Mouse (Mus musculus) hindbrain, postnatal 0 days (tissue): ENCODE results near the gene Birc2. TPM values are rescaled to one million over a fixed set of nuclear protein-coding genes. Genes with fewer than 3 reads are reported as not detected.

Experiments used
- ATAC-seq: fragments of 200-750 bp; cut with Nextera tagmentation; 2 replicates; pipeline ENCODE4 v1.8.0; 2017; ENCODE audit warnings: mild to moderate bottlenecking, moderate TSS enrichment, moderate library complexity
- DNase-seq: peaks from one replicate; pipeline ENCODE4 v3.0.0-alpha.2; 2015; ENCODE audit warnings: low spot score
- H3K27ac ChIP-seq: fragments of 300-500 bp; sonication (generic); 2 replicates; pipeline ENCODE4 v1.5.1; 2014; ENCODE audit warnings: mild to moderate bottlenecking
- H3K27me3 ChIP-seq: fragments of 300-500 bp; sonication (generic); 2 replicates; pipeline ENCODE4 v1.6.1; 2014; ENCODE audit warnings: low read length, mixed read lengths; ENCODE audit not compliant: insufficient read depth
- H3K36me3 ChIP-seq: fragments of 300-500 bp; sonication (generic); 2 replicates; pipeline ENCODE4 v1.6.1; 2014; ENCODE audit warnings: low read length, mixed read lengths; ENCODE audit not compliant: insufficient read depth
- H3K4me1 ChIP-seq: fragments of 300-500 bp; sonication (generic); 2 replicates; pipeline ENCODE4 v1.6.1; 2014; ENCODE audit warnings: antibody characterized with exemption, low read length, mixed read lengths; ENCODE audit not compliant: insufficient read depth
- H3K4me2 ChIP-seq: fragments of 300-500 bp; sonication (generic); 2 replicates; pipeline ENCODE4 v1.6.1; 2014; ENCODE audit warnings: low read depth, mild to moderate bottlenecking, low read length, moderate library complexity, mixed read lengths
- H3K4me3 ChIP-seq: fragments of 300-500 bp; sonication (generic); 2 replicates; pipeline ENCODE4 v1.5.1; 2014; ENCODE audit warnings: low read length
- H3K9ac ChIP-seq: fragments of 300-500 bp; sonication (generic); replicated peaks from 2 replicates; pipeline ENCODE4 v1.6.1; 2014; ENCODE audit warnings: mild to moderate bottlenecking, low read length, moderate library complexity, mixed read lengths
- H3K9me3 ChIP-seq: fragments of 300-500 bp; sonication (generic); 2 replicates; pipeline ENCODE4 v1.6.1; 2016; ENCODE audit warnings: low read length, mixed read lengths
- CTCF ChIP-seq: IDR thresholded peaks from 2 replicates; pipeline ENCODE4 v1.5.1; 2016; ENCODE audit warnings: antibody characterized with exemption, control low read depth, low read depth
- WGBS: fragments of 180-500 bp; shearing (Covaris S2); extraction: QIAGEN DNeasy Blood & Tissue Kit; methylation state at CpG from one replicate; pipeline ENCODE4 v1.1.7; 2014; 5-methylcytosine and 5-hydroxymethylcytosine counted together
- polyA plus RNA-seq: library from polyadenylated mRNA; unstranded; fragments of >200 nt; fragmentation: Nextera tagmentation; extraction: Ambion mirVana; gene quantifications from 2 replicates; pipeline ENCODE4 v1.2.1, GENCODE M21; 2015
- total RNA-seq: library from RNA; depleted of rRNA; stranded (reverse); fragments of >200 nt; gene quantifications from 2 replicates; pipeline ENCODE4 v1.2.3, GENCODE M21; 2014

Birc2 gene
- total and polyA plus RNA-seq, 2 experiments from 2014 or later, result 29.5 to 33.7 TPM

DNA sequence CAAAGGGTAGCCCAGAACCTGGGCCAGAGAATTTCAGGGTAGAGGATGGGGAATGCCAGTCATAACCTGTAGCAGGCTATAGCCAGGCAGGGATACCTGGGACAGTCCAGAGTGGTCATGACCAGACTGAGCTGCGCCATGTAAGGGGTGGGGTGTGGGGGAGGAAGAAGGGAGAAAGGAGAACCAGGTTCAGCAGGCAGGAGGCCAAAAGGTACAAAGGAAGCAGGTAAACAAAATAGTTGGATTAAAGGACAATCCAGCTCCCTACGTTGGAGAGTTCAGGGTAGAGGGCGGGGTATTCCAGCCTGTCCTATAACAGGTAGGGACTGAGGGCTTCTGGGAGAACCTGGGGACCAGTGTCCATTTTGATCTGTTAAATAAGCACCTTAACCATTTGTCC, 38.3 kb downstream of the Birc2 start:
- WGBS, result 98% methylated on average over 3 of the region's 3 CpGs
- Histone ChIP-seq H3K36me3 (no peaks in the 10 kb centered on the region), H3K27ac (no peak overlapping the region), H3K27me3 (no peaks in the 10 kb centered on the region), H3K9ac (no peak overlapping the region), H3K4me3 (no peak overlapping the region), H3K9me3 (no peaks in the 10 kb centered on the region), H3K4me1 (no peaks in the 10 kb centered on the region; the same call in 1 of the 2 replicates), H3K4me2 (no peak overlapping the region)
- TF ChIP-seq CTCF, result no peak
- no peak for DNase-seq
- no peak for ATAC-seq

DNA sequence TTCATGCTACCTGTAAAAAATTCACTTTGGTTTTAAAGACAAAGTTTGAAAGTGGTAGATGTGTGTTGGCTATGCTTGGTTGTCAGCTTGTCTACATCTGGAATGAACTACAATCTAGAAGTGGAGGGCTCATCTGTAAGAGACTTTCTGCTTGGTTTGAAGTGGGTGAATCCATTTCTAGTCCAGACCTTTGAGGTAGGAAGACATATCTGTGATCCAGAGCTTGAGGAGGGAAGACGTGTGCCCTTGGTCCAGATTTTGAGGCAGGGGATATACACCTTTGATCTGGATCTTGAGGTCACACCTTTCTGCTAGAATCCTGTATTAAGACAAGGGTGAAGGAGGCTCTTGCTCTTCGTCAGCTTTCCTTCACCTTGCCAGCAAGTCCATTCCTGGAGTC, 39.3 kb downstream of the Birc2 start:
- Histone ChIP-seq H3K9ac (no peak overlapping the region), H3K4me3 (no peak overlapping the region), H3K27me3 (no peaks in the 10 kb centered on the region), H3K9me3 (no peaks in the 10 kb centered on the region), H3K4me2 (no peak overlapping the region), H3K4me1 (no peaks in the 10 kb centered on the region; the same call in 1 of the 2 replicates), H3K27ac (no peak overlapping the region), H3K36me3 (no peaks in the 10 kb centered on the region)
- ATAC-seq, result no peak
- 89% methylated on average over 2 of the region's 2 CpGs for WGBS
- no peak for TF ChIP-seq CTCF
- DNase-seq, result no peak

DNA sequence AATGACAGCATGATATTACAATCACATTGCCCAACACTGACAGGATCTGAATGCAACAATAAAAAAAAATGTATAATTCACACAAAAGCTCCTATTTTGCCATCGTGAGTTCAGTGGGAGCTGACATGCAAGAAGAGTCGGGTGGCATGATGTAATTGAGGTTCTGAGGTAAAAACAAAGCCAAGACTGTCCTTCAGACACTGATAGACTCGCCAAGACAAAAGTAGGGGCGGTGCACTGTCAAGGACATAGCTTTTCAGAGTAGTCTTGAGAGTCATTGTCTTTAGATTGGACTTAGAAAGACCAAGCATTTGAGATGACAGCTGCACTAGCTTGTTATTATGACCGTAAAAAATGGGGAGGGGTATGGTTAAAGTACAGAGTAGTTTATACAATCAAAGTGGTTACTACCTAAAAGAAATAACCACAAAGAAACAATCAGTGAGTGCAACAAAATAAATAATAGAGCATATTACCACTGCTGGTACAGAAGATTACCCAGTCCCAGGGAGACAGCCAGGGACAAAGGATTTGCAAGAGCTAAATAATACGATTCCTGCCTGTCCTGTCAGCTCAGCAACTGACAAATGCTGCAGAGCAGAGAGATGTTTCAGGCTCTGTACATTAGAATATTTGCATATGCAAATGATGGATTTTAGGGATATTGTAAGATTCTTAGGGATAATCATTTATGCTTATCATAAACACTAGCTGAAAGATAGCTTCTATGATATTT, 40.6 kb downstream of the Birc2 start:
- no peaks in the 10 kb centered on the region for H3K36me3 ChIP-seq
- no peak overlapping the region for H3K4me2 ChIP-seq
- no peak for DNase-seq
- no peaks in the 10 kb centered on the region; the same call in 1 of the 2 replicates for H3K4me1 ChIP-seq
- no peak overlapping the region for H3K9ac ChIP-seq
- H3K9me3 ChIP-seq, result no peaks in the 10 kb centered on the region
- no peak overlapping the region for H3K4me3 ChIP-seq
- no peaks in the 10 kb centered on the region for H3K27me3 ChIP-seq
- ATAC-seq, result 0 out of 2 replicates have a peak, but pooled peaks have one; percentile 51
- no peak overlapping the region for H3K27ac ChIP-seq
- no peak for TF ChIP-seq CTCF
- WGBS, result 44% methylated on average over 6 of the region's 6 CpGs

DNA sequence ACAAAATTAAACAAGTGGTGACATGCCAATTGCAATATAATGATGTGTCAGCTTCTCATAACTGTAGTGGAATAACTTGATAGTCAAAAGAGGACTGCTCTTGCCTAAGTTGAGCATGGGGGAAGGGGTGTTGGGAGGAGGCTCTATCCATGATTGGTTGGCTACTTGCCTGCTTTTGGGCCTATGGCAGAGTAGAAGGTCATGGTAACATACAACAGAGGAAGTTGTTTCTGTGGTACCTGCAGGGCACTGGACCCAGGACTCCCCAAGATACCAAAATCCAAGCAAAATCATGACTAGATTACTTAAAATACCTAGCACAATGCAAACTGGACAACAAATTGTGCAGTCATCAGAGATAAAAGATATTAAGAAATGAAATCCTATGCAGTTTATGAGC, 41.3 kb downstream of the Birc2 start:
- Histone ChIP-seq H3K9ac (no peak overlapping the region), H3K4me2 (no peak overlapping the region), H3K36me3 (no peaks in the 10 kb centered on the region), H3K27me3 (no peaks in the 10 kb centered on the region), H3K27ac (no peak overlapping the region), H3K4me3 (no peak overlapping the region), H3K4me1 (no peaks in the 10 kb centered on the region; the same call in 1 of the 2 replicates), H3K9me3 (no peaks in the 10 kb centered on the region)
- TF ChIP-seq CTCF, result no peak
- ATAC-seq (no peak), DNase-seq (no peak)

DNA sequence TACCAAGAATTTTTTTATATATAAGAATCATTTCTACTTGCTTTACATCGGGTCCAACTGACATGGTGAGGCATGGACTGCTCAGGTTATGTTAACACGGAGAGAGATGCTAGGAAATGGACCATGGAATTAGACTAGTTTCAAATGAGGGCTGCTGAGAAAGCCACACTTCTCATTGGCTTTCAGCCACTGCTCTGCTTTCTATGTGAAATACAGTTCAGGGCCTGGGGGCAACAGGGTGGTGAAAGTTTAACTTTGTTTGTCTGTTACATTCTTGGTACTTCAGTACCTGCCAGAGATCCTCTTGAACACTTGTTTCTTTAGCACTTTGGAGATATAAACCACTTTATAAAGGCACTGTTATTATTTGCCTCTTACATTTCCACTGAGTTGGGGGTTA, 43.3 kb downstream of the Birc2 start:
- Histone ChIP-seq H3K36me3 (no peaks in the 10 kb centered on the region), H3K27me3 (no peaks in the 10 kb centered on the region), H3K9me3 (no peaks in the 10 kb centered on the region), H3K27ac (no peak overlapping the region), H3K9ac (no peak overlapping the region), H3K4me1 (no peaks in the 10 kb centered on the region; the same call in 1 of the 2 replicates), H3K4me3 (no peak overlapping the region), H3K4me2 (no peak overlapping the region)
- 87% methylated on average over 2 of the region's 2 CpGs for WGBS
- no peak for ATAC-seq
- no peak for DNase-seq
- TF ChIP-seq CTCF, result no peak

DNA sequence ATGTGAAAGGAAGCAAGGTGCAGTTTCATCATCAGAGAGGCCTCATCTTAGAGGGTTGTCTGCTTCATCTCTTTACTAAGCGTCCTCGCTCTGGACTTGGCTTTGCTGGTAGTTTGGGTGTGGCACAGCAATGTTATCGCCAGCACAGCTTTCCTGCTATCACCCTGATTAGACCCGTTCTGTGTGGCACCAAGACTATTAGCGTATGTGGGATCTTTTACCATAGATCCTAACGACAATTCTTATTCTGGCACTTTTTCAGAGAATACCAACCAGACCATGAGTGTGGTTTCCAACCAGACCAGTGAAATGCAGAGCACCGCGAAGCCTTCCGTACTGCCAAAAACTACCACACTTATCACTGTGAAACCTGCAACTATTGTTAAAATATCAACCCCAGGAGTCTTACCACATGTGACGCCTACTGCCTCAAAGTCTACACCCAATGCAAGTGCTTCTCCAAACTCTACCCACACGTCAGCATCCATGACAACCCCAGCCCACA, 46.2 kb downstream of the Birc2 start:
- no peak for ATAC-seq
- Histone ChIP-seq H3K9ac (no peak overlapping the region), H3K36me3 (no peaks in the 10 kb centered on the region), H3K4me2 (no peak overlapping the region), H3K4me3 (no peak overlapping the region), H3K27ac (no peak overlapping the region), H3K9me3 (no peaks in the 10 kb centered on the region), H3K4me1 (no peaks in the 10 kb centered on the region), H3K27me3 (no peaks in the 10 kb centered on the region)
- no peak for DNase-seq
- 96% methylated on average over 11 of the region's 11 CpGs for WGBS
- TF ChIP-seq CTCF, result no peak
